Comparison of ENCODE assay signal across 13 mouse cellular contexts in genomic region chr6:5379048-5379447, GRCm38 (mm10). TPM values are rescaled to one million over a fixed set of nuclear protein-coding genes. Genes with fewer than 3 reads are reported as not detected.
DNase-seq lines count a peak whose midpoint lies in the region; ATAC-seq and TF ChIP-seq lines count a peak whose summit lies in the region.
"Had no signal": no experiment of that assay in that cellular context is flagged by ENCODE, and none has a peak within 500 bp of the region (broad histone marks: within the 10 kb centered on the region; RNA-seq: fewer than 3 reads in every experiment).

No protein-coding gene starts in this region.

- TF ChIP-seq CTCF in intestine, postnatal 0 days (IDR thresholded peaks at IDR 0.05; ENCODE audit: low read depth) = no peak

- no peaks in the 10 kb centered on the region for H3K36me3 ChIP-seq in intestine, postnatal 0 days (ENCODE audit: control insufficient read depth, insufficient read depth)
- H3K36me3 ChIP-seq in intestine, embryonic 16.5 days (ENCODE audit: control insufficient read depth, insufficient read depth, low read length) = no peaks in the 10 kb centered on the region
- no peaks in the 10 kb centered on the region for H3K36me3 ChIP-seq in forebrain, embryonic 15.5 days
- no peaks in the 10 kb centered on the region for H3K36me3 ChIP-seq in limb, embryonic 12.5 days
- no peaks in the 10 kb centered on the region for H3K36me3 ChIP-seq in neural tube, embryonic 14.5 days (ENCODE audit: control insufficient read depth, insufficient read depth, low read length)

- H3K4me3 ChIP-seq in intestine, postnatal 0 days (ENCODE audit: low read depth, low read length) = no peak overlapping the region
- no peak overlapping the region for H3K4me3 ChIP-seq in intestine, embryonic 16.5 days (ENCODE audit: low read length)
- H3K4me3 ChIP-seq in forebrain, embryonic 15.5 days = no peak overlapping the region
- H3K4me3 ChIP-seq in limb, embryonic 12.5 days (replicated peaks) = no peak overlapping the region
- no peak overlapping the region for H3K4me3 ChIP-seq in neural tube, embryonic 14.5 days (ENCODE audit: low read depth, low read length)

- no peak overlapping the region for H3K9ac ChIP-seq in intestine, postnatal 0 days (ENCODE audit: low read depth, low read length)
- H3K9ac ChIP-seq in intestine, embryonic 16.5 days (ENCODE audit: low read depth, low read length) = no peak overlapping the region
- no peak overlapping the region for H3K9ac ChIP-seq in forebrain, embryonic 15.5 days (replicated peaks)
- no peak overlapping the region for H3K9ac ChIP-seq in limb, embryonic 12.5 days (replicated peaks)
- no peak overlapping the region for H3K9ac ChIP-seq in neural tube, embryonic 14.5 days (replicated peaks; ENCODE audit: low read depth, low read length)
- H3K9ac ChIP-seq: liver, embryonic 14.5 days had no signal

- WGBS in intestine, postnatal 0 days = 69% methylated on average over 3 of the region's 3 CpGs
- 84% methylated on average over 3 of the region's 3 CpGs for WGBS in intestine, embryonic 16.5 days
- 65% methylated on average over 3 of the region's 3 CpGs for WGBS in forebrain, embryonic 15.5 days
- WGBS in limb, embryonic 12.5 days = 59% methylated on average over 3 of the region's 3 CpGs
- WGBS in neural tube, embryonic 14.5 days = 66% methylated on average over 3 of the region's 3 CpGs

- no peak overlapping the region for H3K27ac ChIP-seq in intestine, postnatal 0 days (ENCODE audit: low read depth, low read length)
- H3K27ac ChIP-seq in intestine, embryonic 16.5 days (ENCODE audit: low read length) = no peak overlapping the region
- peak overlapping the region; percentile 79 for H3K27ac ChIP-seq in forebrain, embryonic 15.5 days (replicated peaks)
- H3K27ac ChIP-seq in limb, embryonic 12.5 days = peak overlapping the region; percentile 93
- H3K27ac ChIP-seq in neural tube, embryonic 14.5 days (ENCODE audit: low read depth, low read length) = peak overlapping the region; percentile 72; the same call in 1 of the 2 replicates
- H3K27ac ChIP-seq: liver, embryonic 14.5 days had no signal

- 0 out of 2 replicates have a peak overlapping the region, but pooled peaks have one; percentile 2 for H3K4me2 ChIP-seq in intestine, postnatal 0 days (replicated peaks; ENCODE audit: low read depth)
- H3K4me2 ChIP-seq in intestine, embryonic 16.5 days (ENCODE audit: low read depth, low read length) = no peak overlapping the region
- H3K4me2 ChIP-seq in forebrain, embryonic 15.5 days (replicated peaks) = peak overlapping the region; percentile 41
- peak overlapping the region; percentile 54 for H3K4me2 ChIP-seq in limb, embryonic 12.5 days
- peak overlapping the region; percentile 40; the same call in 1 of the 2 replicates for H3K4me2 ChIP-seq in neural tube, embryonic 14.5 days (ENCODE audit: low read depth, low read length)

- DNase-seq in thymus, postnatal 36 days = no peak
- DNase-seq in T-cell, adult 2 months (ENCODE audit: low spot score) = no peak
- DNase-seq in frontal cortex, postnatal 10 days (ENCODE audit: low spot score in 2 of 2) = no peak
- DNase-seq: cerebellum, adult 11-12 months; kidney, adult 9 months; layer of hippocampus, adult 9-11 months had no signal

- no peaks in the 10 kb centered on the region for H3K9me3 ChIP-seq in intestine, postnatal 0 days (ENCODE audit: control insufficient read depth)
- H3K9me3 ChIP-seq in intestine, embryonic 16.5 days (ENCODE audit: control insufficient read depth, low read length) = no peaks in the 10 kb centered on the region
- H3K9me3 ChIP-seq in forebrain, embryonic 15.5 days = no peaks in the 10 kb centered on the region
- H3K9me3 ChIP-seq in limb, embryonic 12.5 days = no peaks in the 10 kb centered on the region
- H3K9me3 ChIP-seq in neural tube, embryonic 14.5 days (ENCODE audit: control insufficient read depth, low read length) = no peaks in the 10 kb centered on the region

- peaks cover 5% of the 10 kb centered on the region; the same call in 1 of the 2 replicates for H3K4me1 ChIP-seq in intestine, postnatal 0 days (replicated peaks; ENCODE audit: control insufficient read depth, insufficient read depth, low read length)
- H3K4me1 ChIP-seq in intestine, embryonic 16.5 days (ENCODE audit: control insufficient read depth, insufficient read depth, low read length) = peaks cover 24% of the 10 kb centered on the region
- peaks cover 50% of the 10 kb centered on the region for H3K4me1 ChIP-seq in forebrain, embryonic 15.5 days
- H3K4me1 ChIP-seq in limb, embryonic 12.5 days (replicated peaks) = peaks cover 46% of the 10 kb centered on the region
- H3K4me1 ChIP-seq in neural tube, embryonic 14.5 days (ENCODE audit: control insufficient read depth, insufficient read depth, low read length) = peaks cover 38% of the 10 kb centered on the region

- ATAC-seq in intestine, postnatal 0 days = no peak
- ATAC-seq in intestine, embryonic 16.5 days = no peak
- ATAC-seq in forebrain, embryonic 15.5 days (replicated peaks) = no peak; the same call in 1 of the 2 replicates
- no peak for ATAC-seq in limb, embryonic 12.5 days (ENCODE audit: insufficient number of reproducible peaks, insufficient read depth, low FRiP score, low TSS enrichment, low read depth)
- no peak; the same call in 1 of the 2 replicates for ATAC-seq in neural tube, embryonic 14.5 days (ENCODE audit: low read depth)

- no peaks in the 10 kb centered on the region for H3K27me3 ChIP-seq in intestine, postnatal 0 days (replicated peaks; ENCODE audit: control insufficient read depth, insufficient read depth, low read length)
- H3K27me3 ChIP-seq in intestine, embryonic 16.5 days (replicated peaks; ENCODE audit: control insufficient read depth, insufficient read depth, low read length) = no peaks in the 10 kb centered on the region
- H3K27me3 ChIP-seq in forebrain, embryonic 15.5 days = no peaks in the 10 kb centered on the region
- H3K27me3 ChIP-seq in limb, embryonic 12.5 days = no peaks in the 10 kb centered on the region
- H3K27me3 ChIP-seq in neural tube, embryonic 14.5 days (ENCODE audit: control insufficient read depth, insufficient read depth, low read length) = no peaks in the 10 kb centered on the region

RNA-seq across cellular contexts. Expression of gene Asb4, which starts 4.1 kb away (rescaled TPM):
- polyA plus RNA-seq in intestine, postnatal 0 days (2015; fragmentation: Nextera tagmentation; extraction: Ambion mirVana) = 1.3 and 1.8 TPM in 2 replicates
- 11.5 and 14.0 TPM in 2 replicates for polyA plus RNA-seq in intestine, embryonic 16.5 days (2015; fragmentation: Nextera tagmentation; extraction: Ambion mirVana)
- 14.2 and 15.9 TPM in 2 replicates for polyA plus RNA-seq in forebrain, embryonic 15.5 days (2015; fragmentation: Nextera tagmentation; extraction: Ambion mirVana)
- 109 and 119 TPM in 2 replicates for polyA plus RNA-seq in limb, embryonic 12.5 days (2016; fragmentation: Nextera tagmentation; extraction: Ambion mirVana)
- 6.7 and 10.3 TPM in 2 replicates for polyA plus RNA-seq in neural tube, embryonic 14.5 days (2014; fragmentation: Nextera tagmentation; extraction: Ambion mirVana)
- polyA plus RNA-seq: Patski had no signal

Comparison
In these comparisons a context has a peak if more than half of its experiments do, and no peak if none do; other contexts are left out.
1. H3K27ac ChIP-seq: peak in forebrain, embryonic 15.5 days (single experiment), limb, embryonic 12.5 days (single experiment) and neural tube, embryonic 14.5 days (single experiment); none in intestine, postnatal 0 days (single experiment) and intestine, embryonic 16.5 days (single experiment).